Mouse (Mus musculus) forebrain, embryonic 12.5 days (tissue): ENCODE data around the gene Tulp3. TPM values are rescaled to one million over a fixed set of nuclear protein-coding genes. Genes with fewer than 3 reads are reported as not detected.
"Not testable (repeated sequence)": the region's sequence is repeated elsewhere in the genome, so short reads cannot be mapped to it uniquely, and the experiment has no call there.

ENCODE experiments used
- ATAC-seq: fragments of 200-750 bp; cut with Nextera tagmentation; 2 replicates; pipeline ENCODE4 v1.8.0; 2017; ENCODE audit warnings: moderate TSS enrichment; ENCODE audit not compliant: low FRiP score
- H3K27ac ChIP-seq: fragments of 300-500 bp; sonication (generic); 2 replicates; pipeline ENCODE4 v1.5.1; 2016; ENCODE audit warnings: mild to moderate bottlenecking
- H3K27me3 ChIP-seq: fragments of 300-500 bp; sonication (generic); 2 replicates; pipeline ENCODE4 v1.6.1; 2016; ENCODE audit warnings: mild to moderate bottlenecking
- H3K36me3 ChIP-seq: fragments of 300-500 bp; sonication (generic); replicated peaks from 2 replicates; pipeline ENCODE4 v1.6.1; 2016; ENCODE audit warnings: mild to moderate bottlenecking
- H3K4me1 ChIP-seq: fragments of 300-500 bp; sonication (generic); 2 replicates; pipeline ENCODE4 v1.6.1; 2016
- H3K4me2 ChIP-seq: fragments of 300-500 bp; sonication (generic); 2 replicates; pipeline ENCODE4 v1.6.1; 2016; ENCODE audit warnings: mild to moderate bottlenecking, moderate library complexity
- H3K4me3 ChIP-seq: fragments of 300-500 bp; sonication (generic); replicated peaks from 2 replicates; pipeline ENCODE4 v1.5.1; 2016; ENCODE audit warnings: mild to moderate bottlenecking
- H3K9ac ChIP-seq: fragments of 300-500 bp; sonication (generic); 2 replicates; pipeline ENCODE4 v1.6.1; 2016; ENCODE audit warnings: mild to moderate bottlenecking
- H3K9me3 ChIP-seq: fragments of 300-500 bp; sonication (generic); 2 replicates; pipeline ENCODE4 v1.6.1; 2016
- WGBS: fragments of 180-500 bp; shearing (Covaris S2); methylation state at CpG from one replicate; pipeline ENCODE4 v1.1.7; 2016; 5-methylcytosine and 5-hydroxymethylcytosine counted together
- polyA plus RNA-seq: library from polyadenylated mRNA; unstranded; fragments of >200 nt; fragmentation: Nextera tagmentation; extraction: Ambion mirVana; gene quantifications from 2 replicates; pipeline ENCODE4 v1.2.1, GENCODE M21; 2016

Gene Tulp3
- polyA plus RNA-seq = 15.4 and 19.7 TPM in 2 replicates

DNA sequence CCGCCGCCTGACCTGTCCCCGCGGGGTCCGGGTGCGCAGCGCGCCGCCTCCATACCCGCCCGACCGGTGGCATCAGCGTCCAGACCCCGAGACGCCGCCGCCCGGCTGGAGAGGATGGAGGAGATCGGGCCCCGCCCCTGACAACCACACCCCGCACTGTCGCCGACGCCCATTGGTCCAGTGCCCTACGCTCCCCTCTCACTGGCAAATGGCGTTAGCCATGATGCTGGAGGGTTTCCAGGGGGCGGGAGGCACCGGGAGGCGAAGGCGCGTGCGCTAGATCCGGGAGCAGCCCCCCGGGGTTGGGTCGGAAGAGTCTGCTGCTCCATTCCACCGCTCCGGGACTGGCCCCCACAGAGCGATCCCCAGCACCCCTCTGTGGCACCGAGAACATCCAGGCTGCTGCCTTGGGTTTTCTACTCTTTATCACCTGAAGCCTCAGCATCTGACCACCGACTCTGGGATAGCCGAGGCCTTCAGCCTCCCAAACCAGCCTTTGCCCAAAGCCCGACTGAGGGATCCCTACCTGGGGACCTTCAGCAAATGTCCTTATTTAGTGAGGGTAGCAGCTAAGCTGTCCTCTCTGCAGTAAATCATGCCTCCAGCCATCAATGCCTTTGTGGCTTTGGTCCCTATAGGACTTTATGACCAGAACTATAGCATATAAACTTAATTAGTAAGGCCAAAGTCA lies at the start of gene Tulp3:
Tulp3 (minus strand) TSS at position 126 of the 691 bp plus-strand sequence.
- Histone ChIP-seq H3K9ac (peak within 1 kb of the TSS; percentile 80), H3K27me3 (no peaks in the 10 kb centered on the region), H3K9me3 (no peaks in the 10 kb centered on the region), H3K4me3 (peak within 1 kb of the TSS; percentile 77), H3K4me1 (peaks cover 35% of the 10 kb centered on the region), H3K27ac (peak within 1 kb of the TSS; percentile 86), H3K4me2 (peak within 1 kb of the TSS; percentile 82), H3K36me3 (peaks cover 23% of the 10 kb centered on the region)
- ATAC-seq = peak; percentile 99
- WGBS = under 1% methylated on average over 42 of the region's 42 CpGs

DNA sequence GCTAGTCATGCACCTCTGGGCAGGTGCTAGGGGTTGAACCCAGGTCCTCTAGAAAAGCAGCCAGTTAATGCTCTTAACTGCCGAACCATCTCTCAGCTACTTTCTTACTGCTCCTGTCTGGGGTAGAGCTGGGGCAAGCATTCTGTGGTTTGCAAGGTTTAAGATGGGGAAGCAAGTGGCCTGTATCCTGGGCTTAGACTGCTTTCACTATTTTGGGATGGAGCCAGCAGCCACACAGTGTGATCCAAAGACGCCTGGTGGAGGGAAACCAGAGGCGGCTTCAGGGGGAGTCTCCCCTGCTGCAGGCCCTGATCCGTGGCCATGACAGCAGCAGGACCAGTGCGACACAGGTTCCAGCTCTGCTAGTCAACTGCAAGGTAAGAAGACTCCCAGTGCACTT lies 49.1 kb upstream of the Tulp3 start:
- no peak overlapping the region for H3K4me2 ChIP-seq
- peaks cover 4% of the 10 kb centered on the region; the same call in 1 of the 2 replicates for H3K4me1 ChIP-seq
- no peak overlapping the region for H3K9ac ChIP-seq
- no peak overlapping the region for H3K4me3 ChIP-seq
- no peaks in the 10 kb centered on the region for H3K9me3 ChIP-seq
- peak; percentile 24; the same call in 1 of the 2 replicates for ATAC-seq
- H3K36me3 ChIP-seq = peaks cover 38% of the 10 kb centered on the region
- no peak overlapping the region for H3K27ac ChIP-seq
- no peaks in the 10 kb centered on the region for H3K27me3 ChIP-seq
- 65% methylated on average over 5 of the region's 5 CpGs for WGBS

GRCm38 (mm10) chr6:128399421-128400185 lies 44.0 kb upstream of the Tulp3 start:
- no peak overlapping the region for H3K4me3 ChIP-seq

DNA sequence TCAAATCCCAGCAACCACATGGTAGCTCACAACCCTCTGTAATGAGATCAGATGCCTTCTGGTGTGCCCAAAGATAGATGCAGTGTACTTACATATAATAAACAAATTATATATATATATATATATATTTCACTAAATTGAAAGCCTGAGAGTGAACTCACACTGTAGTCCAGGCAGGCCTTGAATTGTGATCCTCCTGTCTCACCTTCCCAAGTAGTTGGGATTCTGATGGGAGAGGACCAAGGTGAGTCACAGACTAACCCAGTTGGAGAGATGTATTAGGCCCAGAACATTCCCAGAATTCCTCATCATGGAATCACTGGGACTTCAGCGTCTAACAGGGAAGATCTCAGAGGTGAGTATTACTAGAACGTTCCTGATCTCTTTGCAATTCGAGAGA lies 43.3 kb upstream of the Tulp3 start, which contains the start of gene Nrip2:
Nrip2 (plus strand) TSS at position 301 of the 400 bp plus-strand sequence.
- no peaks in the 10 kb centered on the region for H3K9me3 ChIP-seq
- no peaks in the 10 kb centered on the region for H3K36me3 ChIP-seq
- ATAC-seq = no peak
- no peak within 1 kb of the TSS for H3K9ac ChIP-seq
- 93% methylated on average over 3 of the region's 3 CpGs for WGBS
- no peak within 1 kb of the TSS for H3K27ac ChIP-seq
- peaks cover 9% of the 10 kb centered on the region; the same call in 1 of the 2 replicates for H3K4me1 ChIP-seq
- H3K4me2 ChIP-seq = peak within 1 kb of the TSS; percentile 15
- no peaks in the 10 kb centered on the region for H3K27me3 ChIP-seq
- no peak within 1 kb of the TSS for H3K4me3 ChIP-seq

More at GRCm38 (mm10) chr6:128399421-128400185, 44.0 kb upstream of the Tulp3 start:
- ATAC-seq = peak; percentile 68
- 53% methylated on average over 21 of the region's 21 CpGs for WGBS
- Histone ChIP-seq H3K4me2 (peak overlapping the region; percentile 15), H3K36me3 (no peaks in the 10 kb centered on the region), H3K4me1 (peaks cover 9% of the 10 kb centered on the region; the same call in 1 of the 2 replicates), H3K9ac (no peak overlapping the region), H3K27me3 (no peaks in the 10 kb centered on the region), H3K27ac (no peak overlapping the region), H3K9me3 (no peaks in the 10 kb centered on the region)

GRCm38 (mm10) chr6:128397574-128398261 lies 42.1 kb upstream of the Tulp3 start:
- no peak overlapping the region for H3K4me2 ChIP-seq
- H3K9ac ChIP-seq = no peak overlapping the region
- 88% methylated on average over 7 of the region's 7 CpGs for WGBS
- H3K4me3 ChIP-seq = no peak overlapping the region
- no peaks in the 10 kb centered on the region for H3K9me3 ChIP-seq
- H3K36me3 ChIP-seq = no peaks in the 10 kb centered on the region
- H3K4me1 ChIP-seq = peaks cover 9% of the 10 kb centered on the region; the same call in 1 of the 2 replicates
- no peaks in the 10 kb centered on the region for H3K27me3 ChIP-seq
- no peak overlapping the region for H3K27ac ChIP-seq
- no peak for ATAC-seq

- 58% methylated on average over 1 of the region's 1 CpGs for WGBS
- no peak for ATAC-seq
These were observed 35.0 kb upstream of the Tulp3 start for GRCm38 (mm10) chr6:128390683-128391082.

GRCm38 (mm10) chr6:128389185-128389584 lies 33.5 kb upstream of the Tulp3 start:
- H3K9ac ChIP-seq = no peak overlapping the region
- H3K9me3 ChIP-seq = no peaks in the 10 kb centered on the region
- no peak overlapping the region for H3K4me2 ChIP-seq
- no peak overlapping the region for H3K27ac ChIP-seq
- H3K36me3 ChIP-seq = no peaks in the 10 kb centered on the region
- no peaks in the 10 kb centered on the region for H3K4me1 ChIP-seq
- H3K27me3 ChIP-seq = no peaks in the 10 kb centered on the region
- H3K4me3 ChIP-seq = no peak overlapping the region
- ATAC-seq = no peak
- 85% methylated on average over 1 of the region's 1 CpGs for WGBS

More at GRCm38 (mm10) chr6:128390683-128391082, 35.0 kb upstream of the Tulp3 start:
- Histone ChIP-seq H3K4me2 (no peak overlapping the region), H3K9ac (no peak overlapping the region), H3K9me3 (no peaks in the 10 kb centered on the region), H3K4me1 (no peaks in the 10 kb centered on the region), H3K4me3 (no peak overlapping the region), H3K27ac (no peak overlapping the region), H3K36me3 (no peaks in the 10 kb centered on the region), H3K27me3 (no peaks in the 10 kb centered on the region)

DNA sequence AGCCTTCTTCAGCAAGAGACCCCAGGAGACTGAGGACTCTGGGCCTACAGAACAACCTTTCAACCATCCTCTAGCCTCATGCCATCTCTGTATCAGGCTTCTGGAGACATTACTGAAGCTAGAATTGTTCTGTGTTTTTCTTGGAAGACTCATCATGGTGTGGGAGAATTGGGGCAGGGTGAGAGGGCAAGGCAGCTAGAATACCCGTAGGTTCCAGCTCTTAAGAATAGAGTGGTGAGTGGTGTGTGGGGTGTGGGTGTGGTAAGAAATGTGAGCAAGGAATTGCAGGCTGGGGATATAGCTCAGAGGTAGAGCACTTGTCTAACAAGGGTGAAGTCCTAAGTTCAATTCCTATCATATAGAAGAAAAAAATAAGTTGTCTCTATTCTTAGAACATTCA lies 29.4 kb upstream of the Tulp3 start:
- no peaks in the 10 kb centered on the region for H3K27me3 ChIP-seq
- no peaks in the 10 kb centered on the region for H3K9me3 ChIP-seq
- no peak for ATAC-seq
- no peak overlapping the region for H3K9ac ChIP-seq
- WGBS = 86% methylated on average over 1 of the region's 1 CpGs
- no peaks in the 10 kb centered on the region for H3K4me1 ChIP-seq
- no peaks in the 10 kb centered on the region for H3K36me3 ChIP-seq
- no peak overlapping the region for H3K4me3 ChIP-seq
- no peak overlapping the region for H3K4me2 ChIP-seq
- no peak overlapping the region for H3K27ac ChIP-seq

DNA sequence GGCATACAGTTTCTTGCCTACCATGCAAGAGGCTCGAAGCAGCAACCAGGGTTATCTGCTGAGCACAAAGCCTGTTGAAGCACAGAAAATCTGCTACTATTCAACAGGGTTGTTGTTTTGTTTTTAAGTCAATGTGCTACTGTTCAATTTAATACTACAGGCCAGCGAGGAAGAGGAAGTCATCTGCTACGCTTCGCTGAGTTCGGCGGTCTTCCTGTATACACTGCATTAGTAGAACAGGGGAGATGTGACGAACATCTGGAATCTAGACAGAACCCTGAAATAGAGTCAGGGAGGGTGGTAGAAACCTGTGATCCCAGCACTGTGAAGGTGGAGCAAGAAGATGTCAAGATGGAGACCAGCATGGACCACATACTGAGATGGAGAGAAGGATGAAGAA lies 28.1 kb upstream of the Tulp3 start:
- no peak overlapping the region for H3K4me2 ChIP-seq
- WGBS = 74% methylated on average over 7 of the region's 7 CpGs
- H3K4me3 ChIP-seq = no peak overlapping the region
- H3K9me3 ChIP-seq = no peaks in the 10 kb centered on the region
- no peaks in the 10 kb centered on the region for H3K36me3 ChIP-seq
- no peak for ATAC-seq
- H3K27ac ChIP-seq = no peak overlapping the region
- no peaks in the 10 kb centered on the region for H3K4me1 ChIP-seq
- H3K9ac ChIP-seq = no peak overlapping the region
- H3K27me3 ChIP-seq = no peaks in the 10 kb centered on the region

DNA sequence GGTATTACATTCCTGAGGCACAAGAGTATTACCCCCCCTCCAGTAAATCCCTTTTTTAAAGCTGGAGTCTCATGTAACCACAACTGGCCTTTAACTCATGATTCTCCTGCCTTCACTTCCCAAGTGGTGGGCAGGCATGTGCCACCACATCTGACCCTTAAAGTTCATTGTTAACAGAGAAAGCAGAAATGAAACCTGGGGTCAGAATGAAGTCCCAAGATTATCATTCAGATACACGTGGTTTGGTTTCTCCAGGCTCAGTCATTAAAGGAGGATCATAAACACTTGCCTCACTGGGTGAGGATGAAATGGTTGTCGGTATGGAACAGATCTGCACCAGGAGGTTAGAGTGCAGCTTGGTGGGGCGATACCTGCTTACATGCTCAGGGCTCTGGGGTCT lies 25.6 kb upstream of the Tulp3 start:
- Histone ChIP-seq H3K4me3 (no peak overlapping the region), H3K27ac (no peak overlapping the region), H3K36me3 (peaks cover 8% of the 10 kb centered on the region; the same call in 1 of the 2 replicates), H3K4me2 (no peak overlapping the region), H3K9me3 (no peaks in the 10 kb centered on the region), H3K9ac (no peak overlapping the region), H3K27me3 (no peaks in the 10 kb centered on the region), H3K4me1 (no peaks in the 10 kb centered on the region)
- whole genome bisulfite sequencing = 81% methylated on average over 3 of the region's 3 CpGs
- ATAC-seq = no peak

DNA sequence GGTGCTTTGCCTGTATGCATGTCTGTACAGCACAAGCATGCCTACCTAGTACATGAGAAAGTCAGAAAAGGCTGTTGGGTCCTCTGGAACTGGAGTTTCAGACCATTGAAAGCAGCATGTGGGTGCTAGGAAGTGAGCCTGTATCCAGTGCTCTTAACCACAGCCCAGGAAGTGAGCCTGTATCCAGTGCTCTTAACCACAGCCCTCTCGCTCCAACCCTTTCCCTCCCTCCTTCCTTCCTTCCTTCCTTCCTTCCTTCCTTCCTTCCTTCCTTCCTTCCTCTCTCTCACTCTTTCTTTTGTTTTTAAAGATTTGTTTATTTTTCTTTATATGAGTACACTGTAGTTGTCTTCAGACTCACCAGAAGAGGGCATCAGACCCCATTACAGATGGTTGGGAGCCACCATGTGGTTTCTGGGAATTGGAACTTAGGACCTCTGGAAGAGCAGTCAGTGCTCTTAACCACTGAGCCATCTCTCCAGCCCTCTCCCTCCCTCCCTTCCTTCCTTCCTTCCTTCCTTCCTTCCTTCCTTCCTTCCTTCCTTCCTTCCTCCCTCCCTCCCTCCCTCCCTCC lies 25.0 kb upstream of the Tulp3 start:
- 58% methylated on average over 1 of the region's 1 CpGs for WGBS
- H3K36me3 ChIP-seq = peaks cover 11% of the 10 kb centered on the region; the same call in 1 of the 2 replicates
- H3K9ac ChIP-seq, H3K4me2 ChIP-seq, H3K27me3 ChIP-seq, ATAC-seq, H3K27ac ChIP-seq, H3K4me1 ChIP-seq, H3K9me3 ChIP-seq, H3K4me3 ChIP-seq: not testable (repeated sequence)

GRCm38 (mm10) chr6:128379636-128380035 lies 24.0 kb upstream of the Tulp3 start:
- Histone ChIP-seq H3K4me1 (peaks cover 11% of the 10 kb centered on the region), H3K27ac (no peak overlapping the region), H3K4me2 (no peak overlapping the region), H3K27me3 (no peaks in the 10 kb centered on the region), H3K36me3 (peaks cover 18% of the 10 kb centered on the region), H3K9me3 (no peaks in the 10 kb centered on the region), H3K9ac (no peak overlapping the region), H3K4me3 (no peak overlapping the region)
- ATAC-seq = no peak
- WGBS = 87% methylated on average over 16 of the region's 16 CpGs
